Mouse (Mus musculus): ENCODE measurements around the gene Rps23. TPM values are rescaled to one million over a fixed set of nuclear protein-coding genes. Genes with fewer than 3 reads are reported as not detected.

Rps23 gene
- polyA plus RNA-seq, 1 experiment from 2014 or later = 81.0 TPM

Other genes starting within 250 kb of the Rps23 start
- 0.44 and 0.82 TPM in 2 replicates for gene Atp6ap1l, start 17.6 kb upstream of the Rps23 start, polyA plus RNA-seq (2015; fragmentation: Nextera tagmentation; extraction: Ambion mirVana)

Measured in midbrain, embryonic 16.5 days (tissue).